Mouse (Mus musculus) forebrain, embryonic 12.5 days (tissue): Measurements from ENCODE around the gene Sctr. TPM values are rescaled to one million over a fixed set of nuclear protein-coding genes. Genes with fewer than 3 reads are reported as not detected.

ENCODE experiments used
- ATAC-seq: fragments of 200-750 bp; cut with Nextera tagmentation; 2 replicates; pipeline ENCODE4 v1.8.0; 2017; ENCODE audit warnings: moderate TSS enrichment; ENCODE audit not compliant: low FRiP score
- H3K27ac ChIP-seq: fragments of 300-500 bp; sonication (generic); 2 replicates; pipeline ENCODE4 v1.5.1; 2016; ENCODE audit warnings: mild to moderate bottlenecking
- H3K27me3 ChIP-seq: fragments of 300-500 bp; sonication (generic); 2 replicates; pipeline ENCODE4 v1.6.1; 2016; ENCODE audit warnings: mild to moderate bottlenecking
- H3K36me3 ChIP-seq: fragments of 300-500 bp; sonication (generic); replicated peaks from 2 replicates; pipeline ENCODE4 v1.6.1; 2016; ENCODE audit warnings: mild to moderate bottlenecking
- H3K4me1 ChIP-seq: fragments of 300-500 bp; sonication (generic); 2 replicates; pipeline ENCODE4 v1.6.1; 2016
- H3K4me2 ChIP-seq: fragments of 300-500 bp; sonication (generic); 2 replicates; pipeline ENCODE4 v1.6.1; 2016; ENCODE audit warnings: mild to moderate bottlenecking, moderate library complexity
- H3K4me3 ChIP-seq: fragments of 300-500 bp; sonication (generic); replicated peaks from 2 replicates; pipeline ENCODE4 v1.5.1; 2016; ENCODE audit warnings: mild to moderate bottlenecking
- H3K9ac ChIP-seq: fragments of 300-500 bp; sonication (generic); 2 replicates; pipeline ENCODE4 v1.6.1; 2016; ENCODE audit warnings: mild to moderate bottlenecking
- H3K9me3 ChIP-seq: fragments of 300-500 bp; sonication (generic); 2 replicates; pipeline ENCODE4 v1.6.1; 2016
- WGBS: fragments of 180-500 bp; shearing (Covaris S2); methylation state at CpG from one replicate; pipeline ENCODE4 v1.1.7; 2016; 5-methylcytosine and 5-hydroxymethylcytosine counted together
- polyA plus RNA-seq: library from polyadenylated mRNA; unstranded; fragments of >200 nt; fragmentation: Nextera tagmentation; extraction: Ambion mirVana; gene quantifications from 2 replicates; pipeline ENCODE4 v1.2.1, GENCODE M21; 2016

Sctr gene
- polyA plus RNA-seq, 1 experiment from 2014 or later = 0.84 TPM

GRCm38 (mm10) chr1:120012638-120013037, 5.9 kb downstream of the Sctr start:
- Histone ChIP-seq H3K9ac (no peak overlapping the region), H3K27me3 (peaks cover 14% of the 10 kb centered on the region), H3K36me3 (no peaks in the 10 kb centered on the region), H3K4me2 (no peak overlapping the region), H3K4me1 (peaks cover 4% of the 10 kb centered on the region), H3K27ac (no peak overlapping the region), H3K4me3 (no peak overlapping the region), H3K9me3 (no peaks in the 10 kb centered on the region)
- no peak for ATAC-seq
- 81% methylated on average over 12 of the region's 12 CpGs for WGBS

- no peaks in the 10 kb centered on the region for H3K36me3 ChIP-seq
- no peak overlapping the region for H3K4me2 ChIP-seq
- no peak overlapping the region for H3K27ac ChIP-seq
- H3K9me3 ChIP-seq = no peaks in the 10 kb centered on the region
- peaks cover 9% of the 10 kb centered on the region for H3K27me3 ChIP-seq
- H3K4me3 ChIP-seq = no peak overlapping the region
- ATAC-seq = no peak
- no peak overlapping the region for H3K9ac ChIP-seq
- no peaks in the 10 kb centered on the region for H3K4me1 ChIP-seq
Observed at GRCm38 (mm10) chr1:120013111-120013510, 6.4 kb downstream of the Sctr start.

- no peak overlapping the region for H3K4me2 ChIP-seq
- 90% methylated on average over 2 of the region's 2 CpGs for WGBS
- H3K27ac ChIP-seq = no peak overlapping the region
- H3K9me3 ChIP-seq = no peaks in the 10 kb centered on the region
- ATAC-seq = no peak
- no peaks in the 10 kb centered on the region for H3K36me3 ChIP-seq
- no peak overlapping the region for H3K4me3 ChIP-seq
- H3K4me1 ChIP-seq = peaks cover 6% of the 10 kb centered on the region
- H3K9ac ChIP-seq = no peak overlapping the region
- no peaks in the 10 kb centered on the region; the same call in none of the 2 replicates for H3K27me3 ChIP-seq
Observed at GRCm38 (mm10) chr1:120016240-120016639, 9.5 kb downstream of the Sctr start.

- 35% methylated on average over 3 of the region's 3 CpGs for WGBS
- H3K27me3 ChIP-seq = no peaks in the 10 kb centered on the region; the same call in 1 of the 2 replicates
Observed at GRCm38 (mm10) chr1:120018900-120019299, 12.2 kb downstream of the Sctr start.

GRCm38 (mm10) chr1:120019428-120019827, 12.7 kb downstream of the Sctr start:
- WGBS = 95% methylated on average over 12 of the region's 12 CpGs
- no peak overlapping the region for H3K4me2 ChIP-seq
- no peak overlapping the region for H3K4me3 ChIP-seq
- no peaks in the 10 kb centered on the region for H3K36me3 ChIP-seq
- H3K27ac ChIP-seq = no peak overlapping the region
- no peaks in the 10 kb centered on the region for H3K9me3 ChIP-seq
- H3K27me3 ChIP-seq = no peaks in the 10 kb centered on the region; the same call in 1 of the 2 replicates
- ATAC-seq = no peak
- no peak overlapping the region for H3K9ac ChIP-seq
- peaks cover 6% of the 10 kb centered on the region for H3K4me1 ChIP-seq

More at GRCm38 (mm10) chr1:120018900-120019299, 12.2 kb downstream of the Sctr start:
- Histone ChIP-seq H3K4me3 (no peak overlapping the region), H3K36me3 (no peaks in the 10 kb centered on the region), H3K4me1 (peaks cover 6% of the 10 kb centered on the region), H3K9ac (no peak overlapping the region), H3K4me2 (no peak overlapping the region), H3K9me3 (no peaks in the 10 kb centered on the region), H3K27ac (no peak overlapping the region)
- ATAC-seq = no peak

GRCm38 (mm10) chr1:120020322-120020897, 13.7 kb downstream of the Sctr start:
- no peaks in the 10 kb centered on the region; the same call in 1 of the 2 replicates for H3K27me3 ChIP-seq
- H3K4me2 ChIP-seq = no peak overlapping the region
- 84% methylated on average over 7 of the region's 7 CpGs for WGBS
- no peak overlapping the region for H3K9ac ChIP-seq
- peaks cover 6% of the 10 kb centered on the region for H3K4me1 ChIP-seq
- H3K4me3 ChIP-seq = no peak overlapping the region
- no peak for ATAC-seq
- H3K9me3 ChIP-seq = no peaks in the 10 kb centered on the region
- H3K36me3 ChIP-seq = no peaks in the 10 kb centered on the region
- no peak overlapping the region for H3K27ac ChIP-seq

- ATAC-seq = no peak
- no peaks in the 10 kb centered on the region for H3K36me3 ChIP-seq
- H3K27me3 ChIP-seq = no peaks in the 10 kb centered on the region; the same call in 1 of the 2 replicates
- H3K27ac ChIP-seq = no peak overlapping the region
- no peak overlapping the region for H3K4me3 ChIP-seq
- peaks cover 6% of the 10 kb centered on the region for H3K4me1 ChIP-seq
- no peak overlapping the region for H3K9ac ChIP-seq
- H3K4me2 ChIP-seq = no peak overlapping the region
- no peaks in the 10 kb centered on the region for H3K9me3 ChIP-seq
- WGBS = 93% methylated on average over 17 of the region's 17 CpGs
Observed at GRCm38 (mm10) chr1:120021951-120022350, 15.3 kb downstream of the Sctr start.

- H3K27me3 ChIP-seq = no peaks in the 10 kb centered on the region; the same call in 1 of the 2 replicates
- H3K4me2 ChIP-seq = no peak overlapping the region
- H3K27ac ChIP-seq = no peak overlapping the region
- no peak overlapping the region for H3K4me3 ChIP-seq
- H3K9me3 ChIP-seq = no peaks in the 10 kb centered on the region
- 78% methylated on average over 10 of the region's 10 CpGs for WGBS
- no peaks in the 10 kb centered on the region for H3K36me3 ChIP-seq
- ATAC-seq = no peak
- H3K9ac ChIP-seq = no peak overlapping the region
- no peaks in the 10 kb centered on the region for H3K4me1 ChIP-seq
Observed at GRCm38 (mm10) chr1:120024331-120025049, 17.8 kb downstream of the Sctr start.

- no peaks in the 10 kb centered on the region; the same call in 1 of the 2 replicates for H3K27me3 ChIP-seq
- no peak overlapping the region for H3K9ac ChIP-seq
- no peak for ATAC-seq
- H3K4me2 ChIP-seq = no peak overlapping the region
- no peaks in the 10 kb centered on the region for H3K9me3 ChIP-seq
- no peak overlapping the region for H3K27ac ChIP-seq
- H3K4me1 ChIP-seq = no peaks in the 10 kb centered on the region
- H3K4me3 ChIP-seq = no peak overlapping the region
- no peaks in the 10 kb centered on the region for H3K36me3 ChIP-seq
- WGBS = 34% methylated on average over 2 of the region's 2 CpGs
Observed at GRCm38 (mm10) chr1:120025050-120025439, 18.4 kb downstream of the Sctr start.

- no peak overlapping the region for H3K4me3 ChIP-seq
- H3K4me1 ChIP-seq = no peaks in the 10 kb centered on the region
- no peak overlapping the region for H3K27ac ChIP-seq
- WGBS = 81% methylated on average over 4 of the region's 4 CpGs
- H3K36me3 ChIP-seq = no peaks in the 10 kb centered on the region
- H3K9me3 ChIP-seq = no peaks in the 10 kb centered on the region
- H3K9ac ChIP-seq = no peak overlapping the region
- no peak overlapping the region for H3K4me2 ChIP-seq
- H3K27me3 ChIP-seq = no peaks in the 10 kb centered on the region
- no peak for ATAC-seq
Observed at GRCm38 (mm10) chr1:120027693-120028092, 21.0 kb downstream of the Sctr start.

- Histone ChIP-seq H3K36me3 (no peaks in the 10 kb centered on the region), H3K9me3 (no peaks in the 10 kb centered on the region), H3K27me3 (no peaks in the 10 kb centered on the region), H3K27ac (no peak overlapping the region), H3K9ac (no peak overlapping the region), H3K4me3 (no peak overlapping the region), H3K4me2 (no peak overlapping the region), H3K4me1 (no peaks in the 10 kb centered on the region)
- WGBS = 83% methylated on average over 3 of the region's 3 CpGs
- ATAC-seq = no peak
Observed at GRCm38 (mm10) chr1:120030474-120030873, 23.8 kb downstream of the Sctr start.

- ATAC-seq = peak; percentile 70
- no peaks in the 10 kb centered on the region for H3K27me3 ChIP-seq
- no peaks in the 10 kb centered on the region for H3K36me3 ChIP-seq
- no peaks in the 10 kb centered on the region for H3K9me3 ChIP-seq
- no peak overlapping the region for H3K27ac ChIP-seq
- H3K4me2 ChIP-seq = no peak overlapping the region
- no peaks in the 10 kb centered on the region for H3K4me1 ChIP-seq
- no peak overlapping the region for H3K4me3 ChIP-seq
- H3K9ac ChIP-seq = no peak overlapping the region
- 53% methylated on average over 10 of the region's 10 CpGs for WGBS
Observed at GRCm38 (mm10) chr1:120032804-120033468, 26.2 kb downstream of the Sctr start.
